Mouse (Mus musculus): Measurements from ENCODE around the gene Elf3. TPM values are rescaled to one million over a fixed set of nuclear protein-coding genes. Genes with fewer than 3 reads are reported as not detected.

The Elf3 gene
- polyA plus RNA-seq, 1 experiment from 2014 or later = 161 TPM

DNA sequence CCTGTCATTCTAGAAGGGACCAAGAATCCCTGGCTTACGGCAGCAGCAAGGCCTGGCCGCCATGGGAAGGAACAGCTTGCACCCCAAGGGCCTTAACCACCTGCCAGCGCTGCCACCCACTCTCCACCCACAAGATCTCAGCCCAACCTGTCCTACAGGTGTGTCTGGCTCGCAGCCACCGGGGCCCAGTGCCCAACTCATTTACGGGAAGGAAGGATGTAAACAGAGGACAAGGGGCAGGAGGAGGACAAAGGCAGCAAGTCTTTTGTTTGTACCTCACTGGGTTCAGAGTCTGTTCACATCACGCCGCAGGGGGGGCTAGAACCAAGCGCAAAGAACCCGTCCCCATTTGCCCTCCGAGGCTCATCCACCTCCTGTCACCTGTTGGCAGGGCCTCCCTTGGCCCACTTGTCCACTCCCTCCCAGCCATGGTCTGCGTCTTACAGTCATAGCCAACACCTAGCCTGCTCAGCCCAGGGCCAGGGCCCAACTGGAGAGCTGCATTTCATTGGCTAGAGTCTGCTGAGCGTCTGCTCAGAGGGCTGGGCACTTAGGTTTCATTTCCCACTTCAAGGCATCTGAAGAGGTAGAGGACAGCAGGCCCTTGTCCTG lies 30.9 kb downstream of the Elf3 start:
- Histone ChIP-seq H3K27me3 (ENCODE audit: control insufficient read depth, insufficient read depth, low read length) (no peaks in the 10 kb centered on the region), H3K36me3 (ENCODE audit: control insufficient read depth, insufficient read depth, low read length) (no peaks in the 10 kb centered on the region), H3K4me3 (replicated peaks; ENCODE audit: low read length) (no peak overlapping the region), H3K9ac (ENCODE audit: low read length) (peak overlapping the region; percentile 44; the same call in 1 of the 2 replicates), H3K9me3 (replicated peaks; ENCODE audit: control insufficient read depth, low read length) (no peaks in the 10 kb centered on the region), H3K4me1 (ENCODE audit: control insufficient read depth, insufficient read depth, low read length) (peaks cover 5% of the 10 kb centered on the region), H3K27ac (ENCODE audit: low read length) (peak overlapping the region; percentile 82), H3K4me2 (ENCODE audit: low read depth, low read length) (no peak overlapping the region)
- peak; percentile 85 for ATAC-seq (ENCODE audit: insufficient read depth, low FRiP score)
- WGBS = 63% methylated on average over 13 of the region's 13 CpGs

DNA sequence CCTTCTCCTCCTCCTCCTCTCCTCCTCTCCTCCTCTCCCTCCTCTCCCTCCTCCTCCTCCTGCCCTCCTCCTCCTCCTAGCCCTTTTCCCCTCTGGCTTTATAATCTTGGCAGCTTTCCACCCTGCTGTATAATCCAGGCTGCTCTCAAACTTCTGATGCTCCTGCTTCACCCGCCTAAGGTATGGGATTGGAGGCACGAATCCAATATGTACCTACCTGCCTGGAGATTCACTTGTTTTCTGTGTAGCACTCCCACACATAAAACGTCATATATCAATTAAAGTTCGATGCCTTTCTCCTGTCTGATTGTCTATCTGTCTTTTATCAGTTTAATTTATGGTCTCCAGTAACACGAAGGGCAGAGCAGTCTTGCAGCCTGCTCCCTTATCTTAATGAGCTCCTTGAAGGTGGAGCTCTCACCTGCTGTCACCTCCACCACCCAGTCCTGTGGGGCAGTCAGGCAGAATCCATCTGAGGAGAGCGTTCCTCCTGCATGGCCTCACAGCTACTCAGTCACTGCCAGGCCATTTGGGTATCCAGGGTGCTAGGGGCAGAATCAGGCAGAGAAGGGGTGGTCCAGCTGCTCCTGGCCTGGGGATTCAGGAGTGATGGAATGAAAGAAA lies 33.3 kb downstream of the Elf3 start:
- H3K36me3 ChIP-seq (ENCODE audit: control insufficient read depth, insufficient read depth, low read length) = no peaks in the 10 kb centered on the region
- ATAC-seq (ENCODE audit: insufficient read depth, low FRiP score) = peak; percentile 27; the same call in 1 of the 2 replicates
- no peak overlapping the region for H3K9ac ChIP-seq (ENCODE audit: low read length)
- no peaks in the 10 kb centered on the region for H3K9me3 ChIP-seq (replicated peaks; ENCODE audit: control insufficient read depth, low read length)
- H3K27ac ChIP-seq (ENCODE audit: low read length) = peak overlapping the region; percentile 1; the same call in 1 of the 2 replicates
- H3K4me1 ChIP-seq (ENCODE audit: control insufficient read depth, insufficient read depth, low read length) = peaks cover 5% of the 10 kb centered on the region
- H3K4me3 ChIP-seq (replicated peaks; ENCODE audit: low read length) = no peak overlapping the region
- H3K4me2 ChIP-seq (ENCODE audit: low read depth, low read length) = no peak overlapping the region
- 20% methylated on average over 6 of the region's 6 CpGs for WGBS
- no peaks in the 10 kb centered on the region for H3K27me3 ChIP-seq (ENCODE audit: control insufficient read depth, insufficient read depth, low read length)

DNA sequence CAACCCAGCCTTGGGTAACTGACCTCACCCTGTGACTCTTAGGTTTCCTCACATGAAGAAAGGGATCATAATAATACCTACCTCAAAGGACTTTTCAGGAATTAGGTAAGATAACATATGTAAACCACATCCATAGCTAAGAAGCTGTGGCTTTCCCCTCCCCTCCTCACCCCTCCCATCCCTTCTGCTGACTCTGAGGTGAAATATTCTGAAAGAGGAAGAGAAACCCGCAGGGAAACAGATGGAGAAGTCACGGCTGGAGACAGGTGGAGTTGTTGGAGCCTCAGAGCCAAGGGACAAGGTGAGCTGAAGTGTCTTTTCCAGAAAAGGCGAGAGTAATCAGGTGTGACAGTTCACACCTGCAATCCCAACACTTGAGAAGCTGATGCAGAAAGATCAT lies 34.2 kb downstream of the Elf3 start:
- no peak overlapping the region for H3K4me2 ChIP-seq (ENCODE audit: low read depth, low read length)
- WGBS = 69% methylated on average over 3 of the region's 3 CpGs

DNA sequence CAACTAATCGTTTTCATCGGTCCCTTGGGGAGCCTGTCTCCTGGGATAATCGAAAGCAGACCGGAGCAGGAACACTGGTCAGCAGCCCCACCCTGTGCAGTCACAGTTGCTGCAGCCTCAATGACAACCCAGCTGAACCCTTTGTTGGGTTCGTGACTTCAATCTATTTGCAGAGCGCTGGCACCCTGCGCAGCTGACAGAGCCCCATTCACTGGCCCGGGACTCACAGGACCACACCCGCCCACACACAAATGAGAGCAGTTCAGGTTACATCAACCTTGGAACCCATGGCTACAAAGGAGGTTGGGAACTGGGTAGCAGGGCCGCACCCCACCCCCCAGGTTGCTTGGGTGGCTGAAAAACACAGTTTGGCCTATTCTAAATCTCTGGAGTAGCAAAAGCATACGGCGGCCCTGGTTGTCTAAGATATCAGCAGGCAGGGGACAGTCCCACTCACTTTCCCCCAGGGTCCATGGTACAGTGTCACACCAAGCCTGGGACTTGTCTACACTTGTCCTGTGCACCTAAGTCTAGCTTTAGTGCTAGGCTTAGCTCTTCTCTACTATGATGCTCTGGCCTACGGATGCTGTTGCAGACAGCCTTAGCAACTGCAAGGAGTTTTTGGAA lies 40.6 kb downstream of the Elf3 start:
- ATAC-seq (ENCODE audit: insufficient read depth, low FRiP score) = peak; percentile 91
- Histone ChIP-seq H3K4me3 (replicated peaks; ENCODE audit: low read length) (no peak overlapping the region), H3K9me3 (replicated peaks; ENCODE audit: control insufficient read depth, low read length) (no peaks in the 10 kb centered on the region), H3K4me2 (ENCODE audit: low read depth, low read length) (peak overlapping the region; percentile 21; the same call in 1 of the 2 replicates), H3K27me3 (ENCODE audit: control insufficient read depth, insufficient read depth, low read length) (no peaks in the 10 kb centered on the region), H3K36me3 (ENCODE audit: control insufficient read depth, insufficient read depth, low read length) (no peaks in the 10 kb centered on the region), H3K27ac (ENCODE audit: low read length) (peak overlapping the region; percentile 80), H3K4me1 (ENCODE audit: control insufficient read depth, insufficient read depth, low read length) (peaks cover 8% of the 10 kb centered on the region), H3K9ac (ENCODE audit: low read length) (peak overlapping the region; percentile 48)
- 53% methylated on average over 13 of the region's 13 CpGs for WGBS

More for the DNA sequence above, 34.2 kb downstream of the Elf3 start:
- no peaks in the 10 kb centered on the region for H3K27me3 ChIP-seq (ENCODE audit: control insufficient read depth, insufficient read depth, low read length)
- no peaks in the 10 kb centered on the region for H3K9me3 ChIP-seq (replicated peaks; ENCODE audit: control insufficient read depth, low read length)
- H3K27ac ChIP-seq (ENCODE audit: low read length) = no peak overlapping the region
- H3K36me3 ChIP-seq (ENCODE audit: control insufficient read depth, insufficient read depth, low read length) = no peaks in the 10 kb centered on the region
- no peak for ATAC-seq (ENCODE audit: insufficient read depth, low FRiP score)
- no peak overlapping the region for H3K9ac ChIP-seq (ENCODE audit: low read length)
- no peak overlapping the region for H3K4me3 ChIP-seq (replicated peaks; ENCODE audit: low read length)
- peaks cover 5% of the 10 kb centered on the region for H3K4me1 ChIP-seq (ENCODE audit: control insufficient read depth, insufficient read depth, low read length)

DNA sequence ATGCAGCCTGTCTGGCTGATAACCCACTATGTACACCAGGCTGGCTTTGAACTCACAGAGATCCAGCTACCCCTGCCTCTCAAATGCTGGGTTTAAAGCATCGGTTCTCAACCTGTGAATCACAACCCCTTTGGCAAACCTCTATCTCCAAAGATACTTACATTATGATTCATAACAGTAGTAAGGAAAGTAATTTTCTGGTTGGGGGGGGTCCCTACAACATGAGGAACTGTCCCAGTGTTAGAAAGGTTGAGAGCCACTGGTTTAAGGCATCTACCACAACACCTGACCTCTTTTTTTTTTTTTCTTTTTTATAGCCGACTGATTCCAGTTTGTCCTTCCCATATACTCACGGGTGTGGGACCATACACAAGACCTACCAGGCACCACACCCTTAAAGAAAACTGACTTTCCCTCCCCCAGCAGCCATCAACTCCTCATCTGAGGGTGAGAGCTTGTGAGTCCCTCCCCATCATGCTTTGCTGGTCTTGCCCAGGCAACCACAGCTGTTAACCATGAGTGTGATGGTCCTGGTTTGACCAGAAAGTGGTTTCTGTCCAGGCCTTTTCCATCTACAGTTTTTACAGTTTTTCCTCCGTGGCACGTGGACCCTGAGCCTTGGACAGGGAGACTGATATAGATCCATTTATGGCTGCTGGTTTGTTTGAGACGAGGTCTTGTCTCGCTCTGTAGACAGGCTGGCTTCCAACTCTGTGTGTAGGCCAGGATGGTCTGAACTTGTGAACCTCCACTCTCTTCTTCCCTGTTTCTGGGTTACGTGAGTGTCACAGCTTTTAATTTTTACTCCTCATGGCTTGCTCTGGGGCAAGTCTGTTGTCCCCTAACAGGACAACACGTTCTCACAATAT lies 44.4 kb downstream of the Elf3 start:
- WGBS = 73% methylated on average over 9 of the region's 9 CpGs
- H3K9ac ChIP-seq (ENCODE audit: low read length) = no peak overlapping the region
- H3K9me3 ChIP-seq (replicated peaks; ENCODE audit: control insufficient read depth, low read length) = no peaks in the 10 kb centered on the region
- ATAC-seq (ENCODE audit: insufficient read depth, low FRiP score) = no peak
- H3K36me3 ChIP-seq (ENCODE audit: control insufficient read depth, insufficient read depth, low read length) = no peaks in the 10 kb centered on the region
- no peak overlapping the region for H3K4me3 ChIP-seq (replicated peaks; ENCODE audit: low read length)
- H3K4me1 ChIP-seq (ENCODE audit: control insufficient read depth, insufficient read depth, low read length) = peaks cover 10% of the 10 kb centered on the region
- no peak overlapping the region for H3K4me2 ChIP-seq (ENCODE audit: low read depth, low read length)
- H3K27ac ChIP-seq (ENCODE audit: low read length) = no peak overlapping the region
- H3K27me3 ChIP-seq (ENCODE audit: control insufficient read depth, insufficient read depth, low read length) = no peaks in the 10 kb centered on the region

DNA sequence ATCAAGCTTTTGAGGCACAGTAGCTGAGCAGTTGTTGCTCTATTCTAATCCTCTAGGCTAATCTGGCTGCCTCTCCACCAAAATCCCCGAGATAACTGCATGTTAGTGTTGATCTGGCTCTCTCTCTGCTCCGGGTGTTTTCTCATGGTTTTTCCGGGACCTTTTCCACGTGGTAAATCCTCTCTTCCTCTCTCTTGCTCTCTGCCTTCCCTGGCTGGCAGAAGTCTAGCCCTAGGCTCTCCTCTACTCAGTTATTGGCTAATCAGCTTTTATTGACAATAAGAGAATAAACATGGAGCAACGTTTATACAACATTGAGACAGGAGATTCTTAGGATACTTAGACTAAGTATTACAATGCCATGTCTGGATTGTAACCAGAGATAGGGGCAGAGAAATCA lies 47.9 kb downstream of the Elf3 start:
- ATAC-seq (ENCODE audit: insufficient read depth, low FRiP score) = no peak
- no peaks in the 10 kb centered on the region for H3K9me3 ChIP-seq (replicated peaks; ENCODE audit: control insufficient read depth, low read length)
- H3K9ac ChIP-seq (ENCODE audit: low read length) = no peak overlapping the region
- H3K4me2 ChIP-seq (ENCODE audit: low read depth, low read length) = no peak overlapping the region
- H3K4me3 ChIP-seq (replicated peaks; ENCODE audit: low read length) = no peak overlapping the region
- H3K36me3 ChIP-seq (ENCODE audit: control insufficient read depth, insufficient read depth, low read length) = no peaks in the 10 kb centered on the region
- no peaks in the 10 kb centered on the region for H3K27me3 ChIP-seq (ENCODE audit: control insufficient read depth, insufficient read depth, low read length)
- H3K4me1 ChIP-seq (ENCODE audit: control insufficient read depth, insufficient read depth, low read length) = peaks cover 3% of the 10 kb centered on the region; the same call in 1 of the 2 replicates
- WGBS = 49% methylated on average over 5 of the region's 5 CpGs
- no peak overlapping the region for H3K27ac ChIP-seq (ENCODE audit: low read length)

DNA sequence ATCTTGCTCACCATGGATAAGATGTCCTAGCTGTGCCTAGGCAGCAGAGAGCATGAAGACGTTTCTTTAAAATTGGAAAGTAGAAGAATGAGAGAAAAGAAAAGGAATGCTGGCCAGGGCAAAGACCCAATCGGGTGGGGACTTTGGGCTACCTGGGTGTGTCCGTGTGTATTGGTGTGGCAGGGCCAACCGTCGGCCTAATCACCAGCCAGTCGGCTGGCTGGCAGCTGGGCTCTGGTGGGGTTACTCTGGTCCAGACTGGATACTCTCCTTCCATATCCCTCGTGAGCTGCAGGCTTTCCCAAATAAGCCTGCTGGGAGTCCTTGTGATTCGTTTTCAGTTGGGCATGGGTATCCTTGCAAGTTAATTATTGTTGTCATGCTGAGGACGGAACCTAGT lies 49.7 kb downstream of the Elf3 start:
- H3K9ac ChIP-seq (ENCODE audit: low read length) = no peak overlapping the region
- peaks cover 9% of the 10 kb centered on the region; the same call in 1 of the 2 replicates for H3K4me1 ChIP-seq (ENCODE audit: control insufficient read depth, insufficient read depth, low read length)
- ATAC-seq (ENCODE audit: insufficient read depth, low FRiP score) = peak; percentile 49; the same call in 1 of the 2 replicates
- no peaks in the 10 kb centered on the region for H3K9me3 ChIP-seq (replicated peaks; ENCODE audit: control insufficient read depth, low read length)
- no peak overlapping the region for H3K4me2 ChIP-seq (ENCODE audit: low read depth, low read length)
- no peaks in the 10 kb centered on the region for H3K36me3 ChIP-seq (ENCODE audit: control insufficient read depth, insufficient read depth, low read length)
- no peaks in the 10 kb centered on the region for H3K27me3 ChIP-seq (ENCODE audit: control insufficient read depth, insufficient read depth, low read length)
- 57% methylated on average over 9 of the region's 9 CpGs for WGBS
- no peak overlapping the region for H3K4me3 ChIP-seq (replicated peaks; ENCODE audit: low read length)
- peak overlapping the region; percentile 38; the same call in 1 of the 2 replicates for H3K27ac ChIP-seq (ENCODE audit: low read length)

DNA sequence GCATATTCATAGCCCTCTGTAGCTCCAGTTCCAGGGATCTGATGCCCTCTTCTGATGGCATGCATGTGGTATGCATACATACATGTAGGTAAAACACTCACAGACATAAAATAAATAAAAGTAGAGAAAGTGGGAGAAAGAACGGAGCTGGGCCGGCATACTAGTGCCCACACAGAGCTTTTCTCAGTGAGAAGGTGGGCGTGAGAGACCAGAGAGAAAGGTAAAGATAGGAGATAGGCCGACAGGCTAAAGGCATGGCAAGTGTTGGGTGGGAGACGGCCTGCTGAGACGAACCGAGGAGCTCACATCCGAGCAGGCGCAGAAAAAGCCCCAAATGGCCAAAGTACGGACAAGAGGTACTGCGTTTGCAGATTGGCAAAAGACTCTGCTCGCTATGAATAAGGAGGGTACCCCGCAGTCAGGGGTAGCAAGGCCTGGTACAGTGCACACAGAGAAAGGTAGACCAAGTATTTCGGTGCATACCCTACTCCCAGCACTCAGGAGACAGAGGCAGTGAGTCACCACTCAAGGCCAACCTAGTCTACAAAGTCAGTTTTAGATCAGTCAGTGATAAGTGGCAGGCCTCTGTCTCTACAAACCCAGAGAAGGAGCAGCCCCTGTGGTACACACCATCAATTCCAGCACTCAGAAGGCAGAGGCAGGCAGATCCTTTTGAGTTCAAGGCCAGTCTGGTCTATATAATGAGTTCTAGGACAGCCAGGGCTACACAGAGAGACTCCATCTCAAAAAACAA lies 51.6 kb downstream of the Elf3 start:
- H3K27ac ChIP-seq (ENCODE audit: low read length) = no peak overlapping the region
- H3K4me3 ChIP-seq (replicated peaks; ENCODE audit: low read length) = no peak overlapping the region
- H3K9ac ChIP-seq (ENCODE audit: low read length) = no peak overlapping the region
- H3K27me3 ChIP-seq (ENCODE audit: control insufficient read depth, insufficient read depth, low read length) = no peaks in the 10 kb centered on the region
- H3K4me1 ChIP-seq (ENCODE audit: control insufficient read depth, insufficient read depth, low read length) = peaks cover 9% of the 10 kb centered on the region; the same call in 1 of the 2 replicates
- no peak for ATAC-seq (ENCODE audit: insufficient read depth, low FRiP score)
- H3K9me3 ChIP-seq (replicated peaks; ENCODE audit: control insufficient read depth, low read length) = no peaks in the 10 kb centered on the region
- H3K4me2 ChIP-seq (ENCODE audit: low read depth, low read length) = no peak overlapping the region
- no peaks in the 10 kb centered on the region for H3K36me3 ChIP-seq (ENCODE audit: control insufficient read depth, insufficient read depth, low read length)
- WGBS = 84% methylated on average over 14 of the region's 14 CpGs
